Mouse (Mus musculus) G1E (cell line): ENCODE measurements around the gene Slc24a2.

ENCODE experiments used
- CTCF ChIP-seq: IDR thresholded peaks from 2 replicates; pipeline ENCODE4 v1.5.1; 2012; ENCODE audit warnings: low read depth, low read length, inconsistent platforms, mixed read lengths
- POLR2AphosphoS5 ChIP-seq: IDR thresholded peaks from 2 replicates; pipeline ENCODE4 v1.6.1; 2012; ENCODE audit warnings: low read depth, low read length, inconsistent platforms; ENCODE audit not compliant: insufficient replicate concordance
- TAL1 ChIP-seq: conservative IDR thresholded peaks from 2 replicates; pipeline ENCODE4 v1.6.1; 2012; ENCODE audit warnings: low read depth, low read length, inconsistent platforms, mixed read lengths

DNA sequence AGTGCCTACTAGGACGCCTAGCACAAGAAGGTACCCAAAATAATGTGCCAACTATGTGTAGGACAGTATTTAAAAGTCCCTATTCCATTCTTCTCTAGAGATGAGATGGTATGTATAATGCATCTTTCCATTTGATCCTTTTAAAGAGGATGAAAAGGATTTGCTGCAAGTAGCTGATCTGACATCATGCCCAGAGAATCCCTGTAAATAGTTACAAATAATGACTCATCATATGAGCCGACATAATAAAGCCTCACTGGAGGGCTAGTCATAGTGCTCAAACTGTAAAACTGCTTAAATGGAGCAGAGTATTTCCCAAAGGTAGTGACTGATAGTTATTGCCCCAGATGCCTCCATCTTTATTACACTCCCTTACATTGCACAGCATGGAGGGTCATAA lies 183.1 kb downstream of the Slc24a2 start:
- no peak for TF ChIP-seq CTCF
- no peak for TF ChIP-seq TAL1
- no peak for TF ChIP-seq POLR2AphosphoS5
